Mouse (Mus musculus) heart, adult 2 months (tissue): Measurements from ENCODE around the gene F830045P16Rik.

Experiments
- CTCF ChIP-seq: fragments of 200-600 bp; IDR thresholded peaks from 2 replicates; pipeline ENCODE4 v1.8.1; 2022; ENCODE audit warnings: antibody characterized with exemption, mild to moderate bottlenecking, moderate library complexity
- EP300 ChIP-seq: fragments of 200-500 bp; IDR thresholded peaks from 2 replicates; pipeline ENCODE4 v1.6.1; 2011; ENCODE audit warnings: low read depth, low read length, control low read depth; ENCODE audit not compliant: insufficient read depth

DNA sequence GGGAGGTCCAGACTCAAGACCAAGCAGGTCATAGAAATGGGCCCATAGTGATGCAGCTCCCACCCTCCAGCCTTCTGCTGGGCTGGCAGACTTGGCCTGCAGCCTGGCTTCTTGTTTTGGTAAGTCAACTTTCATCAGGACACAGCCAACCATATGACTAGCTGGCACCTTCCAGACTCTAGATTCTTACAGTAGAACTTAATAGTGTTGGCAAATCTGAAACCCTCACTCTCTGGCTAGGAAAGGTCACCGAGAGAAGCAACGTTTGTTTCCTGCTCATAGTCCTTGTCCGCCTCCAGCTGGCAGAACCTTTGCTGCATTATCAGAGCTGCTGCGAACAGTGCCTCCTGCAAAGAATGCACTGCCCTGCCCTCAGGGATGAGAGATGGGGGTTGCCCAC, 1.5 kb upstream of the F830045P16Rik start:
- TF ChIP-seq EP300 (peak; percentile 88), CTCF (peak; percentile 63)
